Mouse (Mus musculus): Measurements from ENCODE around the gene Srp54a. TPM values are rescaled to one million over a fixed set of nuclear protein-coding genes. Genes with fewer than 3 reads are reported as not detected.

The Srp54a gene
- 131 TPM for polyA plus RNA-seq (2017; shearing (Covaris generic))

GRCm38 (mm10) chr12:55079726-55080600, at the start of gene Srp54a, which contains the start of gene 2700097O09Rik:
Srp54a (plus strand) TSS chr12:55080262.
2700097O09Rik (minus strand) TSS chr12:55080110.

GRCm38 (mm10) chr12:55124242-55124641, 44.2 kb downstream of the Srp54a start, which contains the start of gene Fam177a:
Fam177a (plus strand) TSS chr12:55124469.

GRCm38 (mm10) chr12:55154559-55155448, 74.7 kb downstream of the Srp54a start, which contains the start of gene Srp54b:
Srp54b (plus strand) TSS chr12:55155104.

Other genes with a start within 250 kb of the Srp54a start
- 45.0 TPM for gene Cfl2, start 217.4 kb upstream of the Srp54a start, polyA plus RNA-seq (2017; shearing (Covaris generic))
- 4.3 TPM for gene Gm20403, start 93.7 kb upstream of the Srp54a start, polyA plus RNA-seq (2017; shearing (Covaris generic))
- 104 TPM for gene Baz1a, start 65.9 kb upstream of the Srp54a start, polyA plus RNA-seq (2017; shearing (Covaris generic))
- 16.3 TPM for gene 2700097O09Rik, start 152 bp upstream of the Srp54a start, polyA plus RNA-seq (2017; shearing (Covaris generic))
- 33.3 TPM for gene Fam177a, start 44.2 kb downstream of the Srp54a start, polyA plus RNA-seq (2017; shearing (Covaris generic))
- gene Srp54b, start 74.8 kb downstream of the Srp54a start, polyA plus RNA-seq (2017; shearing (Covaris generic)) = 33.1 TPM
- gene 1700047I17Rik2, start 119.3 kb downstream of the Srp54a start, polyA plus RNA-seq (2017; shearing (Covaris generic)) = not detected
- gene Srp54c, start 149.9 kb downstream of the Srp54a start, polyA plus RNA-seq (2017; shearing (Covaris generic)) = 74.3 TPM
- gene 1110008L16Rik, start 219.3 kb downstream of the Srp54a start, polyA plus RNA-seq (2017; shearing (Covaris generic)) = 8.5 TPM
- gene Ppp2r3c, start 222.7 kb downstream of the Srp54a start, polyA plus RNA-seq (2017; shearing (Covaris generic)) = 20.0 TPM

Measured in CD4-positive, CD25-positive, alpha-beta regulatory T cell (primary cell).